Mouse (Mus musculus): ENCODE results near the gene Ttc7b.

- TF ChIP-seq TAL1 (IDR thresholded peaks at IDR 0.05; ENCODE audit: low read length): no peak
- no peak for TF ChIP-seq GATA1 (IDR thresholded peaks at IDR 0.05; ENCODE audit: low read length)
Observed at GRCm38 (mm10) chr12:100470295-100470694, 50.3 kb downstream of the Ttc7b start.

Data from erythroblast, embryonic 14.5 days (primary cell).